In the genomic region with DNA sequence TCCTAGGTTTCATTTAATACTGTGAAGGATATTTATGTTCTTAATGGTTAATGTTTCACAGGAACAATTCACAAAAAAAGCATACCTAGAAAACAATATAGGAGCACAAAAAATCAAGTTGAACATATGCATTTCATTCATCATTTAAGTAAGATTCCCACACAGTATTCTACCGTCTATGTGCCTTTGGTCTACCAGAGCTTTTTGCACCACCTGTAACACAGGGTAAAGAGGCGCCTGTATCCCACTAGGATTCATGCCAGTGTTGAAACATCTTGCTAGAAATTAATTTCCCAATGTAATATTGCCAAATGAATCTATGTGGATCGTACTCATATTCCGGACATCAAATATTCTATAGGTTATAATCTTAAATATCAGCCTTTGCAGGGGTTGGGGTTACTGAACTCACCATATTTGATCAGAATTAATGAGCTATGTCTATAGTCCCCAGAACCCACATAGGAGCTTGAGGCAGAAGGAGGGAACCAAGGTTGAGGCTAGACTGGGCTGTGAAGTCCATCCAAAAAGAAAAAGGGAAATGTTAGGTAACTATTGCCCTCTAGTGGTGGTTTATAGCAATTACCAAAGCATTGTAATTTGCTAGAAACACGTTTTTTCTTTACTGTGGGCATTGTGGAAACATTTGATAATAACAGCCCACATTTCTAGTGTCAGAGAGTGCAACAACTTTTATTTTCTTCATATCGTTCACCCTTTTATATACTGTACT, we compare ENCODE assay signal across 8 mouse cellular contexts.
DNase-seq lines count a peak whose midpoint lies in the region.

No protein-coding gene starts in this region.

- 58% methylated on average over 6 of the region's 6 CpGs for WGBS in large intestine, adult 2 months

- intact Hi-C loops in left cerebral cortex, postnatal 4 days (cut with DNase I): loop anchor here (5.0 to 10.0 kb wide), 2 partner anchors 547 to 630 kb away; no protein-coding TSS in a partner anchor

- peak; percentile 10 for DNase-seq in left cerebral cortex, adult 11 months (ENCODE audit: low spot score)
- no peak for DNase-seq in left cerebral cortex, postnatal 4 days
- peak; percentile 9 for DNase-seq in MEL-GATA-1-ER (ENCODE audit: extremely low read depth, low read depth)
- DNase-seq in cerebellum, postnatal 14 days: peak; percentile 23 to 45
- DNase-seq in large intestine, adult 2 months (ENCODE audit: low read depth, low spot score): peak; percentile 16
- DNase-seq in T-cell, adult 2 months (ENCODE audit: low spot score): no peak
- DNase-seq in adrenal gland, adult 18-20 months (ENCODE audit: low spot score in 2 of 2): no peak
- no peak for DNase-seq in ovary, adult 18-20 months (ENCODE audit: low spot score)

Comparison
In these comparisons a context has a peak if more than half of its experiments do, and no peak if none do; other contexts are left out.
1. DNase-seq: peak in left cerebral cortex, adult 11 months (single experiment), MEL-GATA-1-ER (single experiment), cerebellum, postnatal 14 days (2 of 2) and large intestine, adult 2 months (single experiment); none in left cerebral cortex, postnatal 4 days (single experiment), T-cell, adult 2 months (single experiment), adrenal gland, adult 18-20 months (0 of 2) and ovary, adult 18-20 months (single experiment).